Mouse (Mus musculus): ENCODE data around the gene Fyn. TPM values are rescaled to one million over a fixed set of nuclear protein-coding genes. Genes with fewer than 3 reads are reported as not detected.

The Fyn gene
- polyA plus RNA-seq, 1 experiment from 2014 or later, result 6.5 TPM

- Histone ChIP-seq H3K4me1 (ENCODE audit: insufficient read depth) (peaks cover 3% of the 10 kb centered on the region; the same call in 1 of the 2 replicates), H3K9ac (replicated peaks) (no peak overlapping the region), H3K36me3 (replicated peaks; ENCODE audit: insufficient read depth, low read length) (no peaks in the 10 kb centered on the region), H3K27ac (ENCODE audit: low read depth) (no peak overlapping the region), H3K4me3 (ENCODE audit: low read depth, low read length) (no peak overlapping the region), H3K27me3 (ENCODE audit: insufficient read depth, low read length) (no peaks in the 10 kb centered on the region), H3K9me3 (ENCODE audit: low read length) (no peaks in the 10 kb centered on the region), H3K4me2 (ENCODE audit: low read depth, low read length) (no peak overlapping the region)
- 78% methylated on average over 2 of the region's 2 CpGs for WGBS (ENCODE audit: insufficient replicate concordance)
- ATAC-seq (no peak), DNase-seq (no peak)
- TF ChIP-seq CTCF (IDR thresholded peaks at IDR 0.05; ENCODE audit: low read depth) (no peak), EP300 (IDR thresholded peaks at IDR 0.05; ENCODE audit: low read depth) (no peak)
These were observed 193.7 kb downstream of the Fyn start for GRCm38 (mm10) chr10:39562383-39562782.

- H3K4me3 ChIP-seq (ENCODE audit: low read depth, low read length), result no peak overlapping the region
- no peak overlapping the region for H3K27ac ChIP-seq (ENCODE audit: low read depth)
- H3K4me1 ChIP-seq (ENCODE audit: insufficient read depth), result peaks cover 2% of the 10 kb centered on the region; the same call in 1 of the 2 replicates
- DNase-seq, result no peak
- no peak for ATAC-seq
- H3K9ac ChIP-seq (replicated peaks), result no peak overlapping the region
- H3K27me3 ChIP-seq (ENCODE audit: insufficient read depth, low read length), result no peaks in the 10 kb centered on the region
- WGBS (ENCODE audit: insufficient replicate concordance), result 73% methylated on average over 24 of the region's 24 CpGs
- TF ChIP-seq EP300 (IDR thresholded peaks at IDR 0.05; ENCODE audit: low read depth), result no peak
- no peak for TF ChIP-seq CTCF (IDR thresholded peaks at IDR 0.05; ENCODE audit: low read depth)
- no peaks in the 10 kb centered on the region for H3K36me3 ChIP-seq (replicated peaks; ENCODE audit: insufficient read depth, low read length)
- H3K9me3 ChIP-seq (ENCODE audit: low read length), result no peaks in the 10 kb centered on the region
- H3K4me2 ChIP-seq (ENCODE audit: low read depth, low read length), result no peak overlapping the region
These were observed 195.0 kb downstream of the Fyn start for GRCm38 (mm10) chr10:39563552-39564223.

- ATAC-seq (no peak), DNase-seq (no peak)
- Histone ChIP-seq H3K4me3 (ENCODE audit: low read depth, low read length) (no peak overlapping the region), H3K27ac (ENCODE audit: low read depth) (no peak overlapping the region), H3K27me3 (ENCODE audit: insufficient read depth, low read length) (no peaks in the 10 kb centered on the region), H3K4me2 (ENCODE audit: low read depth, low read length) (no peak overlapping the region), H3K9me3 (ENCODE audit: low read length) (no peaks in the 10 kb centered on the region), H3K9ac (replicated peaks) (no peak overlapping the region), H3K4me1 (ENCODE audit: insufficient read depth) (no peaks in the 10 kb centered on the region), H3K36me3 (replicated peaks; ENCODE audit: insufficient read depth, low read length) (no peaks in the 10 kb centered on the region)
- 73% methylated on average over 12 of the region's 12 CpGs for WGBS (ENCODE audit: insufficient replicate concordance)
- TF ChIP-seq CTCF (IDR thresholded peaks at IDR 0.05; ENCODE audit: low read depth), result no peak
- no peak for TF ChIP-seq EP300 (IDR thresholded peaks at IDR 0.05; ENCODE audit: low read depth)
These were observed 198.2 kb downstream of the Fyn start for GRCm38 (mm10) chr10:39566901-39567300.

GRCm38 (mm10) chr10:39568991-39569390, 200.3 kb downstream of the Fyn start:
- Histone ChIP-seq H3K36me3 (replicated peaks; ENCODE audit: insufficient read depth, low read length) (no peaks in the 10 kb centered on the region), H3K9me3 (ENCODE audit: low read length) (no peaks in the 10 kb centered on the region), H3K4me2 (ENCODE audit: low read depth, low read length) (no peak overlapping the region), H3K27ac (ENCODE audit: low read depth) (no peak overlapping the region), H3K9ac (replicated peaks) (no peak overlapping the region), H3K27me3 (ENCODE audit: insufficient read depth, low read length) (no peaks in the 10 kb centered on the region), H3K4me3 (ENCODE audit: low read depth, low read length) (no peak overlapping the region), H3K4me1 (ENCODE audit: insufficient read depth) (no peaks in the 10 kb centered on the region)
- ATAC-seq (no peak), DNase-seq (no peak)
- WGBS (ENCODE audit: insufficient replicate concordance), result 75% methylated on average over 4 of the region's 4 CpGs
- no peak for TF ChIP-seq EP300 (IDR thresholded peaks at IDR 0.05; ENCODE audit: low read depth)
- no peak for TF ChIP-seq CTCF (IDR thresholded peaks at IDR 0.05; ENCODE audit: low read depth)

GRCm38 (mm10) chr10:39571011-39571410, 202.4 kb downstream of the Fyn start:
- TF ChIP-seq EP300 (IDR thresholded peaks at IDR 0.05; ENCODE audit: low read depth) (no peak), CTCF (IDR thresholded peaks at IDR 0.05; ENCODE audit: low read depth) (no peak)
- ATAC-seq, result no peak
- WGBS (ENCODE audit: insufficient replicate concordance), result 51% methylated on average over 7 of the region's 7 CpGs

GRCm38 (mm10) chr10:39572050-39572671, 203.5 kb downstream of the Fyn start:
- TF ChIP-seq EP300 (IDR thresholded peaks at IDR 0.05; ENCODE audit: low read depth) (no peak), CTCF (IDR thresholded peaks at IDR 0.05; ENCODE audit: low read depth) (no peak)
- H3K9ac ChIP-seq (replicated peaks), result no peak overlapping the region

More at GRCm38 (mm10) chr10:39571011-39571410, 202.4 kb downstream of the Fyn start:
- H3K4me2 ChIP-seq (ENCODE audit: low read depth, low read length), result no peak overlapping the region
- no peaks in the 10 kb centered on the region for H3K36me3 ChIP-seq (replicated peaks; ENCODE audit: insufficient read depth, low read length)
- H3K27me3 ChIP-seq (ENCODE audit: insufficient read depth, low read length), result no peaks in the 10 kb centered on the region
- no peak overlapping the region for H3K4me3 ChIP-seq (ENCODE audit: low read depth, low read length)
- no peaks in the 10 kb centered on the region for H3K4me1 ChIP-seq (ENCODE audit: insufficient read depth)
- H3K27ac ChIP-seq (ENCODE audit: low read depth), result no peak overlapping the region
- no peak overlapping the region for H3K9ac ChIP-seq (replicated peaks)
- no peak for DNase-seq
- no peaks in the 10 kb centered on the region for H3K9me3 ChIP-seq (ENCODE audit: low read length)

More at GRCm38 (mm10) chr10:39572050-39572671, 203.5 kb downstream of the Fyn start:
- Histone ChIP-seq H3K27ac (ENCODE audit: low read depth) (no peak overlapping the region), H3K4me3 (ENCODE audit: low read depth, low read length) (no peak overlapping the region), H3K36me3 (replicated peaks; ENCODE audit: insufficient read depth, low read length) (no peaks in the 10 kb centered on the region), H3K9me3 (ENCODE audit: low read length) (no peaks in the 10 kb centered on the region), H3K27me3 (ENCODE audit: insufficient read depth, low read length) (no peaks in the 10 kb centered on the region), H3K4me1 (ENCODE audit: insufficient read depth) (no peaks in the 10 kb centered on the region), H3K4me2 (ENCODE audit: low read depth, low read length) (no peak overlapping the region)
- 58% methylated on average over 9 of the region's 9 CpGs for WGBS (ENCODE audit: insufficient replicate concordance)
- DNase-seq, result no peak
- ATAC-seq, result no peak

All from liver, postnatal 0 days (tissue).